Mouse (Mus musculus): Measurements from ENCODE around the gene Cdh12.

DNA sequence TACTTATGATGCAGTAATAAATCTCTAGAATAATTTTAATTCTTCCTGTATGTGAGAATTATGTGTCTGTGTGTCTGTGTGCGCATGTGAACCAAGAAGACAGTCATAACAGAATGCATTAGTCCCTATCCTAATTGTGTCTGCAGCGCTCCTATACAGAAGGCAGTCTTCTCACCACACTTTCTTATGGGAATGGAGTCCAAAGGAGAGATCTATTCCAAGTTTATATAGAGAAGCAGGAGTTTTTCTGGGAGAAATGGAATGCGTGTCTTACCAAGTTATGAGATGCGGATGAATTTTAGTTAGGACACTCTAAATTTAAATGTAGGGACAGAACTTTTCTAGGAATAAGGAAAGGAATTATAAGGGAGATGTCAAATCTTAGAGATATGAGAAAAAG is 101.9 kb downstream of the Cdh12 start:
- TF ChIP-seq GATA1 (IDR thresholded peaks at IDR 0.05; ENCODE audit: borderline replicate concordance, low read length) = no peak
- no peak for TF ChIP-seq FLI1 (IDR thresholded peaks at IDR 0.05; ENCODE audit: low read length)
